Mouse (Mus musculus) stomach, postnatal 0 days (tissue): ENCODE data around the gene Dhdh.

Experiments
- CTCF ChIP-seq: IDR thresholded peaks from 2 replicates; pipeline ENCODE4 v1.5.1; 2016; ENCODE audit warnings: antibody characterized with exemption, low read depth, mild to moderate bottlenecking, moderate library complexity
- EP300 ChIP-seq: optimal IDR thresholded peaks from 2 replicates; pipeline ENCODE3; 2016; ENCODE audit warnings: antibody characterized with exemption

- TF ChIP-seq CTCF: no peak
- no peak for TF ChIP-seq EP300
Observed at GRCm38 (mm10) chr7:45522957-45523676, 34.5 kb upstream of the Dhdh start.
